Mouse (Mus musculus) cerebellum, adult 2 months (tissue): ENCODE results near the gene Med17. TPM values are rescaled to one million over a fixed set of nuclear protein-coding genes. Genes with fewer than 3 reads are reported as not detected.
"Not testable (repeated sequence)": the region's sequence is repeated elsewhere in the genome, so short reads cannot be mapped to it uniquely, and the experiment has no call there.

Experiments
- DNase-seq, 2 experiments: peaks; one replicate each; pipeline ENCODE4 v3.0.0; 2021
- H3K27ac ChIP-seq: fragments of 200-500 bp; 2 replicates; pipeline ENCODE4 v1.5.1; 2012; ENCODE audit warnings: low read length, control low read depth, inconsistent platforms; ENCODE audit not compliant: insufficient read depth
- H3K27me3 ChIP-seq: fragments of 200-500 bp; 2 replicates; pipeline ENCODE4 v1.6.1; 2012; ENCODE audit warnings: inconsistent platforms, mild to moderate bottlenecking, low read length, moderate library complexity; ENCODE audit not compliant: control insufficient read depth, insufficient read depth
- H3K4me1 ChIP-seq: fragments of 200-500 bp; 2 replicates; pipeline ENCODE4 v1.6.1; 2011; ENCODE audit warnings: low read length; ENCODE audit not compliant: control insufficient read depth, insufficient read depth
- H3K4me3 ChIP-seq: fragments of 200-500 bp; replicated peaks from 2 replicates; pipeline ENCODE3; 2011; ENCODE audit warnings: mild to moderate bottlenecking, low read depth, low read length, control low read depth; ENCODE audit not compliant: insufficient read depth
- CTCF ChIP-seq: fragments of 200-500 bp; IDR thresholded peaks from 2 replicates; pipeline ENCODE4 v1.5.1; 2011; ENCODE audit warnings: low read depth, mild to moderate bottlenecking, control low read depth, low read length, moderate library complexity, borderline replicate concordance; ENCODE audit not compliant: insufficient read depth
- POLR2A ChIP-seq: fragments of 200-500 bp; IDR thresholded peaks from 2 replicates; pipeline ENCODE4 v1.6.1; 2011; ENCODE audit warnings: low read length, control low read depth, borderline replicate concordance; ENCODE audit not compliant: insufficient read depth
- WGBS: fragments of 180-500 bp; shearing (Covaris S2); methylation state at CpG from one replicate; pipeline ENCODE4 v1.1.7; 2018; 5-methylcytosine and 5-hydroxymethylcytosine counted together
- polyA plus RNA-seq: library from polyadenylated mRNA; depleted of rRNA; stranded (reverse); fragments of >200 nt; gene quantifications from 2 replicates; pipeline ENCODE4 v1.2.3, GENCODE M21; 2012; rRNA removed

The Med17 gene
- 38.4 and 40.7 TPM in 2 replicates for polyA plus RNA-seq

DNA sequence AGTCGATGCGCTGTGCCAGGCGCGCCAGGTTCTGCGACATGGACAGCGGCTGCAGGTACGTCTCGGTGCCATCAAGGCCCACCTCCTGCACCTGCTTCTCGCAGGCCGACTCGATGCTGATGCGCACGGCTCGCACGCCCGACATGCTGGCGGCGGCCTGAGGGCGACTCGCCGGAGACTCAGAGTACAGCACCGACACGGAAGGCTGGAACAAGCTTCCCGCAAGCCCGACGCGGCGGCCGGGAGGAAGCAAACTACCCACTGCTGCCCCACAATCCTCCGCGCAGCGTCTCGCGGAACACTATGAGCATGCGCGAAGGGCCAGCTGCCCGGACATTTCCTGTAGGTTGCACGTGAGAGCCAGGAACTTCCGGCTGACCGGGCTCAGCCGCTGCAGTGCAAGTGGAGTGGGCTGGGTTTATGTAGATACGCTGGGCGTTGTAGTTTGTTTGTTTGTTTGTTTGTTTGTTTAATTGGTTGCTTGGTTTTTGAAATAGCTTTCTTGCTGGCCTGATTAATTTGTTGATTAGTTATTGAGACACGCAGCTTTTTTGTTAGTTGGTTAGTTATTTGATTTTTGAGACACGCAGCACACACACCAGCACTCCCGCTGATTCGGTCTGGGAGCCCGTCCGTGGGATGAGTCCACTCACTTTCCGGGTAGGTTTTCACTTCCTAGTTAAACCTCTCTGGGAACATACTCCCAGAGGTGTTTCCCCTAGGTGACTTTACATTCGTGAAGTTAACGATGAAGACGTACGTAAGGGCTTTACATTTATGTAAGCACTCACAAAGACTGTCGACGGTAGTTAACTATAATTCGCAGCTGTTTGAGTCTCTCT is at the start of gene Med17:
Gene Med17 (minus strand): TSS at position 283 of the 842 bp plus-strand sequence.
- peaks cover 6% of the 10 kb centered on the region; the same call in 1 of the 2 replicates for H3K4me1 ChIP-seq
- under 1% methylated on average over 57 of the region's 57 CpGs for WGBS
- H3K4me3 ChIP-seq = peak within 1 kb of the TSS; percentile 90
- no peaks in the 10 kb centered on the region for H3K27me3 ChIP-seq
- TF ChIP-seq POLR2A (peak; percentile 88; the same call in 1 of the 2 replicates), CTCF (no peak)
- peak; percentile 95 for DNase-seq
- H3K27ac ChIP-seq = peak within 1 kb of the TSS; percentile 70

DNA sequence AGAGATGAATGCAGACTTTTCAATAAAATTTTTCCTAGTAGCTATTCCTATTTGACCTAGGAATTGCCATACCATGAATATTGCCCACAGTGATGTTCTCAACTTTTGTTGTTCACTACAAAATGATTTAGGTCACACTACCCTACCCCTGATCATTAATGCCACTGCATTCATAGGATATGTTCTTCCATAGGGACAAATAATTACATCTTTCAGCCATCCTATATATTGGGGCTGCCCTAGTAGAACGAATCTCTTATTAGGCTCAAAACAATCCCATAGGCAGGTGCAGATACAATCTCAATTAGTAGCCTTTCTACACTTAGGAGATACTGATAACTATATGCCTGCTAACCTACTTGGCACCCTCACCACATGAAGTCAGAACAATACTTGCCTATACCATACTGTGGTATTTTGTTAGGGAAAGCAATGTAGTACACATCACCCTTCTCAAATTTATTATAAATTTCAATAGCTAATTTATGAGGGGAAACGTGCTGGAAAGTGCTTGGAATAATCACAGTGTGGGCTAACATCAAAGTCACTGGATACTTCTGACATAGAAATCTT is 38.5 kb upstream of the Med17 start:
- TF ChIP-seq POLR2A (no peak), CTCF (no peak)
- H3K27ac ChIP-seq = no peak overlapping the region
- no peak for DNase-seq
- no peaks in the 10 kb centered on the region for H3K27me3 ChIP-seq
- H3K4me3 ChIP-seq = no peak overlapping the region
- H3K4me1 ChIP-seq = no peaks in the 10 kb centered on the region
- WGBS = 82% methylated on average over 2 of the region's 2 CpGs

DNA sequence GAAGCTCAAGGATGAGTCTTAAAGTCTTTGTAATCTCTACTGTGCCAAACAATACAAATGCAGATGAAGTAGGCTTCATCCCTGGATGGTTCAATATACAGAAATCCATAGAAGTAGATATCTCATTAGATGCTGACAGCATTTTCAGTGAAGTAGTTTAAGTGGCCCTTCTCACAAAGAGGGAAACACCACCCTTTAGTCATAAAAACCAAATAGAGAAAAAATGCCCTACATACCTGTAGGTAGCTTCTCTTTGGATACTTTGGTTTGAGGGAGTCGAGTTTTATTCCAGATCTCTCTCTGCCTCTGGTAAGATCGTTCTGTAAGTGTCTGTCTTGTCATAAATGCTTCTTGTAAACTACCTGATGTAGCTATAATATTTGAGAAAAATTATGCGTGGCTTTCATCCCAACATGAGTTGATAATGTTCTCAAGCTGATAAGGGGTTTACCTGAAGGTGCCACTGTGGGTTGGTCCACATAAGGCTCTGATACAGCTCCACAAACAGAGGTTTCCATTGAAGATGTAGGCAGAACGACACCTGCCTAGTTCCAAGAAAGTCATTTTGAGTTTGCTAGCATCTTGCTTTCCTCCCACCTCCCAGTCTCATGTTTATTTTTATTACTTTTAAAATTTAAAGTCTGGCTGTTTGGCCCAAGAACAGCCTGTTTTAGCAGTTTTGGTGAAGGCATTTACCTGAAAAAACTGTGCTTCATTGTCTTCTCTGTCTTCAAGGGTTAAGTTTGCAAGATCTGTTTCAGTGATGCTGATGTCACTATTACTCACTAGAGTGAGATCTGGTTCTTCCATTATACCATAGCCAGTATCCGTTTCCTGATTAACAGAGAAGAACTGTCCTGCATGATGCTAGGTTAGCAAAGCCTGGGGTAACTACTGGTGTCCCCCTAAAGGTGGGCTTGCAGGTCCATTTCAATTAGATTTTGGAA is 37.8 kb upstream of the Med17 start:
- Histone ChIP-seq H3K4me3 (no peak overlapping the region), H3K27ac (no peak overlapping the region), H3K27me3 (no peaks in the 10 kb centered on the region), H3K4me1 (no peaks in the 10 kb centered on the region)
- DNase-seq = no peak
- 66% methylated on average over 5 of the region's 5 CpGs for WGBS
- TF ChIP-seq POLR2A = no peak
- TF ChIP-seq CTCF = no peak

DNA sequence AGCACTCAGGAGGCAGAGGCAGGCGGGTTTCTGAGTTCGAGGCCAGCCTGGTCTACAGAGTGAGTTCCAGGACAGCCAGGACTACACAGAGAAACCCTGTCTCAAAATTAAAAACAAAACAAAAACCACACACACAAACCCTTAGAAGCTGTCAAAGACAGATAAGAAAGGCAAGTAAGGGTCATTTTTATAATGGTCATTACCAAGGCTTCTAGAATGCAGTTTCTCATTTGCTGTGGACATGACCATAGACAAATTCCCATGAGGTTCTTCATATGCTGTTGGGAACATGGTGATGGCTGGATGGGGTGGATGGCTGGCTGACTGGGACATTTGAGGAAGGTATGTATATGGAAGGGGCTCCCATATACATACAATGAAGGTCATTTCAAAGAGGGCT is 36.6 kb upstream of the Med17 start:
- H3K27me3 ChIP-seq, DNase-seq, H3K4me3 ChIP-seq, H3K4me1 ChIP-seq, H3K27ac ChIP-seq: not testable (repeated sequence)
- WGBS = 90% methylated on average over 2 of the region's 2 CpGs

DNA sequence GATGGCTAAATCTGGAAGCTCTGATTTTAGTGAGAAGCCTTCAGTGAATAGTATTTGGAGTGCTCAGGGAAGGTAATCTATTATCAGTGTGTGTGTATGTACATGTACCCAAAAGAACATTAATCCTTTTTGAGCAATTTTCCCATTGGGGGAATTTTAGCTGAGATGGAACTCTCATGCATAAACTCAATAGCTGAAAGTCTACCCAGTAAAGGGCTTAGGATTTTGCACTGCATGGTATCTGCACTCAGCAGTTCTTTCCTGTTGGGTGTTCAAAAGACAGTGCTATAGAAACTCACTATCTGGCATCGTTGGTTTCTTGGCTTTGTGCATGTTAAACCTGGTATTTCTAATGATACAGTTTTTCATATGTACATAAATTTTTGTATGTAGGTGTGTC is 34.9 kb upstream of the Med17 start:
- Histone ChIP-seq H3K4me3 (no peak overlapping the region), H3K27ac (no peak overlapping the region), H3K27me3 (no peaks in the 10 kb centered on the region), H3K4me1 (no peaks in the 10 kb centered on the region)
- 98% methylated on average over 1 of the region's 1 CpGs for WGBS
- DNase-seq = no peak
- no peak for TF ChIP-seq CTCF

DNA sequence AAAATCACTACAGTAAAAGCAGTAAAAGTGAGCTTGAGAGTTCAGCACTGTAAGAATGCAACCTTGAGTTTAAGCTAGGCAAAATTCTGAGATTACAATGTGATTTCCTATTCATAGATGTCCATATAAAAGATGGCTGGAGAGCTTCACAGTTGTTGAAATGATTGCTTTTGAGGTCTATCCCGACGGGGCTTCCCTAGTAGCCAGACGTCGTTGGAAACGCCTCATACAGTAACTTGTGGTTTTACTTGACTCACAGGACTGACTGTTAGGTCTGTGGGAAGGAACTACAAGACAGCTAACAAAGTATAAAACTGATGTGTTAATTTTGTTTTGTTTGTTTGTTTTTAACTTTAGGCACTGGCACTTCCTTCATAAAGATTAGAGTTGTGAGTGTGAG is 33.9 kb upstream of the Med17 start:
- no peak overlapping the region for H3K27ac ChIP-seq
- H3K27me3 ChIP-seq = no peaks in the 10 kb centered on the region
- WGBS = 86% methylated on average over 5 of the region's 5 CpGs
- no peak for DNase-seq
- no peaks in the 10 kb centered on the region for H3K4me1 ChIP-seq
- TF ChIP-seq CTCF (no peak), POLR2A (no peak)
- no peak overlapping the region for H3K4me3 ChIP-seq

DNA sequence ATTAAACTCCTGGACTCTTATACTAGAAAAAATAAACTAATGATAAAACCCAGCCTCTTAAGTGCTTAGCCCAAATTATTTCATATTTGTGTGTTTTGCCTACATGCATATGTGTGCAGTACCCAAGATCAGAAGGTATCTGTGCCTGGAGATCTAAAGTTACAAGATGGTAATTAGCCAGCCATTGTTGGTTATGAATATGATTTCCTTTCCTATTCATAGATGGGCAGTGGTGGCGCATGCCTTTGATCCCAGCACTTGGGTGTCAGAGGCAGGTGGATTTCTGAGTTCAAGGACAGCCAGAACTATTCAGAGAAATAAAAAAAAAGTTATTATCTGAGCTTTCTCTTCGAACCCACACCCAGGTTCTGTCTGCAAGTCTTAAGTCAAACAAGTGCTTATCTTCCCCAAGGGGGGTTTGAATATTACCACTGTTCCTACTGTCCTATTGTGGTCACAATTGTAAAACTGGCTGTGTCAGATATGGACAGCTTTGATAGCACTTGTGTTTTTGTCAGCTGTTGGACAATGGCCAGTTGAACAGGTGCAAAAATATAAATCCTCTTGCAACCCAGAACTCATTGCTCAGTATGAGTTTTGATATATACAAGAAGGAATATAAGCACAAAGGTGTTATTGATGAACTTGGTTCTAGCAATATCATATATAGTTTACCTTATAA is 32.5 kb upstream of the Med17 start:
- DNase-seq = peak in 1 of 2 experiments; percentile 38
- H3K27ac ChIP-seq = no peak overlapping the region
- no peaks in the 10 kb centered on the region for H3K27me3 ChIP-seq
- TF ChIP-seq CTCF (no peak), POLR2A (no peak)
- no peak overlapping the region for H3K4me3 ChIP-seq
- H3K4me1 ChIP-seq = no peaks in the 10 kb centered on the region
- 87% methylated on average over 2 of the region's 2 CpGs for WGBS
